Mouse (Mus musculus) megakaryocyte, embryonic 14.5 days (primary cell): ENCODE results near the gene Tmem132c. TPM values are rescaled to one million over a fixed set of nuclear protein-coding genes. Genes with fewer than 3 reads are reported as not detected.
A peak's percentile ranks its signal among the peaks of the same experiment; 100 is the strongest.

ENCODE experiments used
- H3K27me3 ChIP-seq: replicated peaks from 2 replicates; pipeline ENCODE3; 2012; ENCODE audit warnings: inconsistent platforms
- H3K36me3 ChIP-seq: replicated peaks from 2 replicates; pipeline ENCODE3; 2012; ENCODE audit warnings: low read length, inconsistent platforms, mixed read lengths
- H3K4me1 ChIP-seq: 2 replicates; pipeline ENCODE4 v1.6.1; 2012; ENCODE audit warnings: inconsistent platforms
- H3K4me3 ChIP-seq: replicated peaks from 2 replicates; pipeline ENCODE3; 2012; ENCODE audit warnings: moderate library complexity, mild to moderate bottlenecking, inconsistent platforms
- H3K9me3 ChIP-seq: 2 replicates; pipeline ENCODE4 v1.6.1; 2012; ENCODE audit warnings: inconsistent platforms
- FLI1 ChIP-seq: IDR thresholded peaks from 2 replicates; pipeline ENCODE4 v1.6.1; 2012; ENCODE audit warnings: low read length, inconsistent platforms, mixed read lengths
- GATA1 ChIP-seq: IDR thresholded peaks from 3 replicates; pipeline ENCODE4 v1.6.1; 2012; ENCODE audit warnings: mixed read lengths, low read length, inconsistent platforms, borderline replicate concordance
- polyA plus RNA-seq: library from polyadenylated mRNA; stranded (reverse); fragments of >175 nt; gene quantifications from 2 replicates; pipeline ENCODE4 v1.2.3, GENCODE M21; 2012; ENCODE audit warnings: low replicate concordance; ENCODE audit not compliant: insufficient read depth

The Tmem132c gene
- polyA plus RNA-seq, 1 experiment, result not detected

- Histone ChIP-seq H3K4me1 (peaks cover 7% of the 10 kb centered on the region; the same call in 1 of the 2 replicates), H3K36me3 (no peaks in the 10 kb centered on the region), H3K27me3 (peaks cover 41% of the 10 kb centered on the region), H3K9me3 (peaks cover 45% of the 10 kb centered on the region), H3K4me3 (no peak overlapping the region)
- TF ChIP-seq FLI1, result no peak
- no peak for TF ChIP-seq GATA1
Observed at GRCm38 (mm10) chr5:127240646-127241045, 962 bp upstream of the Tmem132c start.

- Histone ChIP-seq H3K4me3 (peak overlapping the region; percentile 42), H3K27me3 (peaks cover 41% of the 10 kb centered on the region), H3K36me3 (no peaks in the 10 kb centered on the region), H3K9me3 (peaks cover 44% of the 10 kb centered on the region), H3K4me1 (peaks cover 7% of the 10 kb centered on the region; the same call in 1 of the 2 replicates)
- TF ChIP-seq GATA1 (no peak), FLI1 (no peak)
Observed at GRCm38 (mm10) chr5:127241925-127242762, 536 bp downstream of the Tmem132c start.

DNA sequence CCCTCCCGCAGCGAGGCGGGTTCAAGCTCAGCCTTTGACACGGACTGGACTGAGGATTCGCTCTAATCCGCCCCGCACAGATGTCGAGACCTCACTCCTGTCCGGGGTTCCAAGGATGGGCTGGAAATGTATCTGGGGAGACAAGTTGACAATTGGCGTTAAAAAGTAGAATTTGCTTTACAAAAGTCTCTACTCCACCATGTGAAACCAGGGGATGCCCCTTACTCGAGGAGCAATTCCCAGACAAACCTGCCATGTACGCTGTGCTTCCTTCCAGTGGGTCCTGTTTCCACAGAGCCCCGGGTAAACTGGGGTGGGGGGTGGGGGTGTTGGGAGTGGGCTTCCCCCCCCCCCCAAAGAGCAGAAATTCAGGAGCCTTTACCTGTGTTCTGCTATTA, 1.2 kb downstream of the Tmem132c start:
- peaks cover 41% of the 10 kb centered on the region for H3K27me3 ChIP-seq
- no peak for TF ChIP-seq GATA1
- no peak for TF ChIP-seq FLI1
- H3K36me3 ChIP-seq, result no peaks in the 10 kb centered on the region
- no peak overlapping the region for H3K4me3 ChIP-seq
- peaks cover 7% of the 10 kb centered on the region; the same call in 1 of the 2 replicates for H3K4me1 ChIP-seq
- peaks cover 50% of the 10 kb centered on the region for H3K9me3 ChIP-seq

DNA sequence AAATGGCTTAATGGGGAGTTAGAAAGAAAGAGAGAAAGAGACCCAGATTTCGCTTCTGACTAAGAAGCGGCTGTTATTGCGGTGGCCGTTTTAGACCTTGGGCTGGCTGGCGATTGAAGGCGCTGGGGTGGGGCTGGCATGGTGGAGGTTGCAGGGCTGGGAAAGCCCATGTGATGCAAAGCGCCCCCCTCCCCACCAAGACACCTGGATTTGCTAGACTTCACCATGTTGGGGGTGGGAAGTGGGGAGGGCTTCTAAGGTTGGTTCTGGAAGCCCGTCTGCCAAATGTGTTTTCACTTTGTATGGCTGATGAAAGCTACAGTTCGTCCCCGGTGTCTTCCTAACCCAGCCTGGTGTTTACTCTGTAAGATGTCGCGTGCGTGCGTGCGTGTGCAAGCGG, 1.6 kb downstream of the Tmem132c start:
- H3K36me3 ChIP-seq, result no peaks in the 10 kb centered on the region
- TF ChIP-seq GATA1 (no peak), FLI1 (no peak)
- H3K9me3 ChIP-seq, result peaks cover 51% of the 10 kb centered on the region
- peaks cover 7% of the 10 kb centered on the region; the same call in 1 of the 2 replicates for H3K4me1 ChIP-seq
- H3K4me3 ChIP-seq, result peak overlapping the region; percentile 42
- peaks cover 41% of the 10 kb centered on the region for H3K27me3 ChIP-seq

GRCm38 (mm10) chr5:127243611-127244010, 2.0 kb downstream of the Tmem132c start:
- Histone ChIP-seq H3K36me3 (no peaks in the 10 kb centered on the region), H3K4me1 (peaks cover 7% of the 10 kb centered on the region; the same call in 1 of the 2 replicates), H3K27me3 (peaks cover 41% of the 10 kb centered on the region), H3K9me3 (peaks cover 53% of the 10 kb centered on the region), H3K4me3 (peak overlapping the region; percentile 42)
- TF ChIP-seq GATA1, result no peak
- TF ChIP-seq FLI1, result no peak

DNA sequence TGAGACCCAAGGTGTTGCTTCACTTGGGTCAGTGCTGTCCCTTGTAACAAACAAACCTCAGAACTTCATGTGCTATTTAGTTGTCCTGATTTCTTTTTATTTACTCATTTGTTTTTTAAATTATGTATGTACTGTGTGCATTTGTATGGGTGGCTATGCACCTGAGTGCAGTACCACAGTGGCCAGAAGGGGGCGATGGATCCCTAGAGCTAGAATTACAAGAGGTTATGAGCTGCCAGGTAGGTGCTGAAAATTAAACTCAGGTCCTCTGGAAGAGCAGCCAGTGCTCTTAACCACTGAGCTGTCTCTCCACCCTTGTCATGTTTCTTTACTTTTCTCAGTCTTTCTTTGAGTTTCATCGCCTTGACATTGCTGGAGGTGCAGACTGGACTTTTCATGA, 11.7 kb downstream of the Tmem132c start:
- no peaks in the 10 kb centered on the region for H3K27me3 ChIP-seq
- H3K4me1 ChIP-seq, result no peaks in the 10 kb centered on the region
- peaks cover 76% of the 10 kb centered on the region for H3K9me3 ChIP-seq
- H3K4me3 ChIP-seq, result no peak overlapping the region
- H3K36me3 ChIP-seq, result no peaks in the 10 kb centered on the region
- TF ChIP-seq FLI1, result no peak
- no peak for TF ChIP-seq GATA1

DNA sequence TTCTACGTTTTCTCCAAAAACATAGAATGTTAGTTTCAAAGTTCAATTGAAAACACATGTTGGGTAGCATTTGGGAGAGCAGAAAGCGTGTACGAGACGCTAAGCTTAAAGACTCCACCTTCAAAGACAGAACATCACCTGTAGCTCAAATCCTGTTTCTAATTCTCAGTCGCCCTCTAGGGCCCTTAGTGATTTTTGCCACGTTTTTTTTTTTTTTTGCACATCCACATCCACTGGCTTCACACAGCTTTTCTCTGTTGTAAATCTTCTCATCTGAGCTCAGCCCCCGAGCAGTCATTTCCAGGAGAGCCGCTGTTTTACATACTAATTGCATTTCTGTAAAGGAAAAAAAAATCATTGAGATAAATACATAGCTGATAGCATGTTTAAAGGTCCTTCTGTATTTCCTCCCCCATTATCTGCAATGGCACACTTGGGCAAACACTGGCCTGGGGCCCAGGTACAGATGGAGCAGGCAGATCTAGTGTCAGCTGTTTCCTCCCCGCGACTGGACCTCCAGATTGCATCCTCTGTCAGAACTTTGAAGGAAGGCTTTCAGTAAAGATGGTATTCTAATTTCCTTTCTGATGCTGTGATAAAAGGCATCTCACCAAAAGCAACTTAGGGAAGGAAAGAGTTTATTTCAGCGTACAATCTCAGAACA, 15.5 kb downstream of the Tmem132c start:
- H3K36me3 ChIP-seq, result no peaks in the 10 kb centered on the region
- TF ChIP-seq GATA1 (no peak), FLI1 (no peak)
- peaks cover 67% of the 10 kb centered on the region for H3K9me3 ChIP-seq
- H3K27me3 ChIP-seq, result no peaks in the 10 kb centered on the region
- no peaks in the 10 kb centered on the region for H3K4me1 ChIP-seq
- no peak overlapping the region for H3K4me3 ChIP-seq

DNA sequence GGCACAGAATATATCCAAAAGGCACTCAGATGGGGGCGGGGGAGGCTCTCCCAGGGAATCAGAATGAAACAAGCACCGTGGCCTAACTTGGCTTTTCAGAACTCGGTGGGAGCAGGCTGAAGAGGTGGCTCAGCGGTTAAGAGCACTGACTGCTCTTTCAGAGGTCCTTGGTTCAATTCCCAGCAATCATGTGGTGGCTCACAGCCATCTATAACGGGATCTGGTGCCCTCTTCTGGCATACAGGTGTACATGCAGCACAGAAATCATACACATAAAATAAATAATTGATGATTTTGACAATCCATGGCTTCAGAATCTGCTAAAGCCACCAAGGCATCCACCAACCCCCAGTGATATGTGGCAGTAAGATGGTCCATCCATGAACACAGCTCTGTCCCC, 20.5 kb downstream of the Tmem132c start:
- TF ChIP-seq GATA1 (no peak), FLI1 (no peak)
- H3K9me3 ChIP-seq, result peaks cover 72% of the 10 kb centered on the region
- H3K4me3 ChIP-seq, result no peak overlapping the region
- no peaks in the 10 kb centered on the region for H3K4me1 ChIP-seq
- H3K27me3 ChIP-seq, result no peaks in the 10 kb centered on the region
- no peaks in the 10 kb centered on the region for H3K36me3 ChIP-seq

- Histone ChIP-seq H3K4me1 (no peaks in the 10 kb centered on the region), H3K9me3 (peaks cover 45% of the 10 kb centered on the region)
- TF ChIP-seq GATA1 (no peak), FLI1 (no peak)
Observed at GRCm38 (mm10) chr5:127271145-127271544, 29.5 kb downstream of the Tmem132c start.

GRCm38 (mm10) chr5:127279462-127279861, 37.9 kb downstream of the Tmem132c start:
- no peaks in the 10 kb centered on the region for H3K36me3 ChIP-seq
- peak overlapping the region; percentile 44 for H3K4me3 ChIP-seq
- no peaks in the 10 kb centered on the region for H3K4me1 ChIP-seq
- no peak for TF ChIP-seq GATA1
- TF ChIP-seq FLI1, result no peak
- peaks cover 55% of the 10 kb centered on the region for H3K9me3 ChIP-seq
- H3K27me3 ChIP-seq, result no peaks in the 10 kb centered on the region

More at GRCm38 (mm10) chr5:127271145-127271544, 29.5 kb downstream of the Tmem132c start:
- no peak overlapping the region for H3K4me3 ChIP-seq
- H3K36me3 ChIP-seq, result no peaks in the 10 kb centered on the region
- no peaks in the 10 kb centered on the region for H3K27me3 ChIP-seq
